Mouse (Mus musculus) hindbrain, embryonic 13.5 days (tissue): ENCODE measurements at regions not wholly inside any gene's neighbourhood (a gene's known extent, or its start where the extent isn't known, plus 50 kb on each side); places are given as distances from the start of the nearest gene placed in this dataset.
"Not testable (repeated sequence)": the region's sequence is repeated elsewhere in the genome, so short reads cannot be mapped to it uniquely, and the experiment has no call there.

Source experiments
- ATAC-seq: fragments of 200-750 bp; cut with Nextera tagmentation; 2 replicates; pipeline ENCODE4 v1.8.0; 2017; ENCODE audit warnings: moderate TSS enrichment; ENCODE audit not compliant: low FRiP score
- H3K27ac ChIP-seq: fragments of 300-500 bp; sonication (generic); 2 replicates; pipeline ENCODE4 v1.5.1; 2015; ENCODE audit warnings: inconsistent platforms, mild to moderate bottlenecking, moderate library complexity
- H3K27me3 ChIP-seq: fragments of 300-500 bp; sonication (generic); 2 replicates; pipeline ENCODE4 v1.6.1; 2015; ENCODE audit warnings: mild to moderate bottlenecking, inconsistent platforms
- H3K36me3 ChIP-seq: fragments of 300-500 bp; sonication (generic); 2 replicates; pipeline ENCODE4 v1.6.1; 2015; ENCODE audit warnings: mild to moderate bottlenecking, inconsistent platforms
- H3K4me1 ChIP-seq: fragments of 300-500 bp; sonication (generic); replicated peaks from 2 replicates; pipeline ENCODE4 v1.6.1; 2015; ENCODE audit warnings: inconsistent platforms
- H3K4me2 ChIP-seq: fragments of 300-500 bp; sonication (generic); 2 replicates; pipeline ENCODE4 v1.6.1; 2015; ENCODE audit warnings: inconsistent platforms, mild to moderate bottlenecking, moderate library complexity
- H3K4me3 ChIP-seq: fragments of 300-500 bp; sonication (generic); 2 replicates; pipeline ENCODE4 v1.5.1; 2015; ENCODE audit warnings: mild to moderate bottlenecking, inconsistent platforms
- H3K9ac ChIP-seq: fragments of 300-500 bp; sonication (generic); 2 replicates; pipeline ENCODE4 v1.6.1; 2015; ENCODE audit warnings: mild to moderate bottlenecking, inconsistent platforms
- H3K9me3 ChIP-seq: fragments of 300-500 bp; sonication (generic); 2 replicates; pipeline ENCODE4 v1.6.1; 2016; ENCODE audit warnings: inconsistent platforms
- WGBS: fragments of 180-500 bp; shearing (Covaris S2); methylation state at CpG from one replicate; pipeline ENCODE4 v1.1.7; 2015; 5-methylcytosine and 5-hydroxymethylcytosine counted together

DNA sequence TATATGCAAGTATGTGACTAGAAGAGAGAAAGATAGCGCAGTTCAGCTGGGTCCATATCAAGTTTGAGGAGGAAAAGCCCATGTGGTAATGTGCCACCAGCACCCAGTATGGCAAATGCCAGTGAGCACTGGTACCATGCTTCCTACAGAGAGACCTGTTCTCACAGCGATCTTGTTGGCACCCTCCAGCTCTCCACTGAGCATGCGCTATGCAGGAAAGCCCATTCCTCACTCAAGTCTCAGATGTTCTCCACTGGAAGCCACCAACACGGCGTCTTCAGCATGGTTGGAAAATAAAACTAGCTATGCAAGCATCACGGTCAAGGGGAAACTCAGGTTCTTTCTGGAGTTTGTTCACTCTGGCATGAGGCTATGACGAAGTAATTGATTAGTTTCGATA is 567.3 kb upstream of the Gm10131 start:
- no peak overlapping the region for H3K4me3 ChIP-seq
- H3K27me3 ChIP-seq: peaks cover 14% of the 10 kb centered on the region; the same call in 1 of the 2 replicates
- no peaks in the 10 kb centered on the region for H3K36me3 ChIP-seq
- H3K27ac ChIP-seq: no peak overlapping the region
- no peaks in the 10 kb centered on the region for H3K9me3 ChIP-seq
- no peak overlapping the region for H3K9ac ChIP-seq
- no peak for ATAC-seq
- no peak overlapping the region for H3K4me2 ChIP-seq
- H3K4me1 ChIP-seq: peaks cover 16% of the 10 kb centered on the region
- 92% methylated on average over 8 of the region's 8 CpGs for WGBS

DNA sequence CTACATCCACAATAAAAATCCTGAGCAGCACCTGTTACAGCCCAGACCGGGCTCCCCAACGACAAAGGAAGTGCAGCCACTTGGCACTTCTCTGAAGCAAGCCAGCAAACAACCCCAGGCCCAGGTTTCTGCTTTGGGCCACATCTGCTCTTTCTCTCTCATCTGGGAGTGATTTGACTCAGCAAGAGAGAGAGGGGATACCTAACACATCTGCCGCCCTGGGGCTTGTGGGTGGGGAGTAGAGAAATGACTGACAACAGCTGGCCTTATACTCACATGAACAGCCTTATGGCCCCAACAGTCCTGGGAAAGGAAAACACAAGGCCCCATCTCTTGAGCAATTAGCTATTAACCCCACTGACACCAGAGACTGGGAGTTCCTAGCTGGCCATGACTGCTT is 560.2 kb upstream of the Gm10131 start:
- Histone ChIP-seq H3K9ac (no peak overlapping the region), H3K27ac (no peak overlapping the region), H3K9me3 (no peaks in the 10 kb centered on the region), H3K4me2 (no peak overlapping the region), H3K36me3 (no peaks in the 10 kb centered on the region), H3K4me1 (no peaks in the 10 kb centered on the region), H3K4me3 (no peak overlapping the region), H3K27me3 (0 out of 2 replicates have a peak, but pooled peaks cover 3% of the 10 kb centered on the region)
- WGBS: 60% methylated on average over 3 of the region's 3 CpGs
- ATAC-seq: no peak

DNA sequence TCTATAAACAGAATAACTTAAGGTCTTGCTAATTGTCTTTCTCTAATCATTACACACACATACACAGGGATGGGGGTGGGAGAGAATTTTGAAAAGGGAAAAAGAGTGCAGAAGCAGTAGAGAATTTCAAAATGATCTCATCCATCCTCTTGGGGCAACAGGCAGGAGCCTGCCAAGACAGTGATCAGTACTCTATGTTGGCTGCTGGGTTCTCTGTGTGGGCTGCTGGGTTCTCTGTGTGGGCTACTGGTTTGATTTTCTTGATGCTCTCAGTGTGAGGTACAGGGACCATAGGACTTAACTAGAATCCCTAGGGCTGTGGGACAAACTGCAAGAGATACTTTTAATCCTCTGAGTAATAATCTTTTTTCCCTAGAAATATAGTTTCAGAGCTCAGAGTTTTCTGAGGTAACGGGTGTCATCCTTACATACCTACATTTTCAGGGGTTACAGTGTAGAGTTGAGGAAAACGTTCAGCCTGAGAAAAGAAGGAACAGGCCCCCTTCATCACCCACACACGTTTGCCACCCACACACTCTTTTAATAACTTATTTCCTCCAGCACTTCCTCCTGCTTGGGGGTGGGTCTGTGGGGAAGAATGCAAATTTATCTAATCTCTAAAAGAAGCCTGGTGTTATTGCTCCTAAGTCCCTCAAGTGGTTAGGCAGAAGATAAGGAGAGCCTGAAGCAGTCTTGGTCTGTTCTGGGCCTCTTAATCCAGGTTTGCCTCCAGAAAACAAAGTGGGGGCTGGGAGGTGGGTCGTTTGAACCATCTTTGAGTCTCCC is 559.6 kb upstream of the Gm10131 start:
- Histone ChIP-seq H3K27me3 (0 out of 2 replicates have a peak, but pooled peaks cover 3% of the 10 kb centered on the region), H3K9me3 (no peaks in the 10 kb centered on the region), H3K4me2 (no peak overlapping the region), H3K4me3 (no peak overlapping the region), H3K9ac (no peak overlapping the region), H3K36me3 (no peaks in the 10 kb centered on the region), H3K4me1 (no peaks in the 10 kb centered on the region), H3K27ac (no peak overlapping the region)
- 53% methylated on average over 4 of the region's 4 CpGs for WGBS
- no peak for ATAC-seq

DNA sequence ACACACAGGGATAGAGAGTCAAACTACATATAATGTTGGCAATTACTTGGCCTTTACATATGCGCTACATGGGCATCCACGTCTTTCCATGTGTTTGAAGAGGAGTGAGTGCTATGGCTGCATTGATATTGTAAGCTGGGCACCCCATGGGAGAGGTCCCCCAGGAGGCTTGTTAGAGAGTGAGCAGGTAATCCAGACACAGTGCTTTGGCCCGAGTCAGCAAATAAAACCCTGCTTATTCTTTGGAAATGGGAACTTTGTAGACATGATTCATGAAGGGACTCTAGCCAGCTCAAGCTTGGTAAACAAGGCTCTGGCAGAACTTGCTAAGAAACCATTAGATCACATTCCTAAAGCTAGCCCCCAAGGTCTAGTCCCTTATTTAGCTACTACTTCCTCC is 557.6 kb upstream of the Gm10131 start:
- no peaks in the 10 kb centered on the region for H3K9me3 ChIP-seq
- no peak for ATAC-seq
- H3K4me2 ChIP-seq: no peak overlapping the region
- no peak overlapping the region for H3K4me3 ChIP-seq
- no peaks in the 10 kb centered on the region for H3K4me1 ChIP-seq
- no peak overlapping the region for H3K9ac ChIP-seq
- no peak overlapping the region for H3K27ac ChIP-seq
- 88% methylated on average over 3 of the region's 3 CpGs for WGBS
- no peaks in the 10 kb centered on the region for H3K36me3 ChIP-seq
- H3K27me3 ChIP-seq: no peaks in the 10 kb centered on the region

DNA sequence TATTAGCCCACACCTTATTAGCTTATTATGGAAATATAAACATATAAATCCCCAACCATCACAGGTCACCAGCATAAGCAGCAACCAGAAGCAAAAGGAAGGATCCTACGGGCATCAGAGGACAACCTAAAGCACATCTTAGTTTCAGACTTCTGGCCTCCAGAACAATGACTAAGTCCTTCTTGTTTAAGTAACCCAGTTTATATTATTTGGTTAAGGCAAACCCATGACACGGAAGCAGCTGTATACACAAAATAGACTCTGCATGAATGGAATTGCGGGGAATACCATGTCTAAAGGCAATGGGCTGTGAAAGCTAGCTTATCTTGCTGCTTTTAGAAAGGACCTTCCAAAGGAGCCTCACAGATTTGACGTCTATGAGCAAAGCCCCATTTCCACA is 552.9 kb upstream of the Gm10131 start:
- Histone ChIP-seq H3K4me1 (no peaks in the 10 kb centered on the region), H3K27me3 (no peaks in the 10 kb centered on the region), H3K4me3 (no peak overlapping the region), H3K9ac (no peak overlapping the region), H3K9me3 (no peaks in the 10 kb centered on the region), H3K27ac (no peak overlapping the region), H3K36me3 (no peaks in the 10 kb centered on the region), H3K4me2 (no peak overlapping the region)
- ATAC-seq: no peak
- 85% methylated on average over 4 of the region's 4 CpGs for WGBS

DNA sequence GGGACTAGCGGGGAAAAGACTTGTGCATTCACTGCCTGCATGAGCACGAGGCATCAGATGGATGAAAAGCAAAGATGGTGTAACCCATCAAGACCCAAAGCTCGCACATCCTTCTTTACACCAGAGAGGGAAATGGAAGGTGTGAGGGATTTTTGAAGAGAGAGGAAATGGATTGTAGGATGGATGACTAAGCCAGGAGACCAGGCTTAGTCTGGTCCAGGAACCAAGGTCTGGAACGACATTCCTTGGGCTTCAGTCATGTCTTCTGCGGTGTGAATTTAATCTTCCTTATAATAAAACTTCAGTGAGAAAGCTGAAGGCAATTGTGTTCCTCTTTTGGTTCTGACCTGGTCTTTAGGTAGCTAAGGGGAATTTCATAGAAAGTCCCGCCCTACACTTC is 551.0 kb upstream of the Gm10131 start:
- Histone ChIP-seq H3K9me3 (no peaks in the 10 kb centered on the region), H3K27ac (no peak overlapping the region), H3K4me3 (no peak overlapping the region), H3K36me3 (no peaks in the 10 kb centered on the region), H3K9ac (no peak overlapping the region), H3K4me1 (no peaks in the 10 kb centered on the region), H3K27me3 (no peaks in the 10 kb centered on the region), H3K4me2 (no peak overlapping the region)
- WGBS: 94% methylated on average over 6 of the region's 6 CpGs
- no peak for ATAC-seq

DNA sequence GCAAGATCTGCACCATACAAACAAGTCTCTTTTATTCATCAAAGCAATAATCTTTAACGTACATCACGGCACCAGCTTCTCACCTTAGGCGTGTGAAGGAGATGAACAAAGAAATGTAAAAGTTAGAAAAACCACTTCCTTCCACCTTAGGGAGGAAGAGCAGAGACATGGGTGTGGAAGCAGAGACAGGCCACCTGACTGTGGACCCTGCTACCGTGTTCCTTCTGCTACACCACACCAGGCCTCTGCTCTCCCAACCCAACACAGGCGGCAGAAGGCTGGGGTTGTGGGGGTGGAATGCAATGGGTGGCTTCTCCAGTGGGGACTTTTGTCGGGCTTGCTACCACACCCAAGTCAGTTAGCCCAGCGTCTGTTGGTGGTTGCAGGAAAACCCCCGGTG is 540.2 kb upstream of the Gm10131 start:
- Histone ChIP-seq H3K4me2 (no peak overlapping the region), H3K27ac (no peak overlapping the region), H3K4me1 (no peaks in the 10 kb centered on the region), H3K9ac (no peak overlapping the region), H3K36me3 (no peaks in the 10 kb centered on the region), H3K27me3 (no peaks in the 10 kb centered on the region), H3K4me3 (no peak overlapping the region), H3K9me3 (peaks cover 11% of the 10 kb centered on the region; the same call in 1 of the 2 replicates)
- WGBS: 88% methylated on average over 8 of the region's 8 CpGs
- ATAC-seq: no peak

DNA sequence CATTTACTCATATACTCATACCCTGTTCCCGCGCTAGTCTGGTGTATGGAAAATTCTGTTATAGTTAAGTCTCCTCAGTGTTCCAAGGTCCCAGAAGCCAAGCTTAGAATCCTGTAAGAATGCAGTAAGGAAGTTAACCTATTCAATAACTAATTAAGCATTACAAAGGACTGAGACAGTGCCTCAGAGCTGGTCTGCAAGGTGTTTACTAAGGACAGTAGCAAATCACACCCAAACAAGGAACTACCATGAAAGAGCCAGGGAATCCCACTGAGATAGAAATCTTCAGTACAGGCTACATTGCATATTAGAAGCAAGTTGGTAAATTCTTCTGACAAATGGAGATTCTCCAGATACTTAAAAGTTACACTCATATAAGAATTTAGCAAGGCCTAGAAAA is 516.7 kb upstream of the Gm10131 start:
- H3K27me3 ChIP-seq, H3K9ac ChIP-seq, H3K4me1 ChIP-seq, H3K4me3 ChIP-seq, ATAC-seq, H3K27ac ChIP-seq, H3K9me3 ChIP-seq, H3K4me2 ChIP-seq, H3K36me3 ChIP-seq: not testable (repeated sequence)
- WGBS: 95% methylated on average over 2 of the region's 2 CpGs

DNA sequence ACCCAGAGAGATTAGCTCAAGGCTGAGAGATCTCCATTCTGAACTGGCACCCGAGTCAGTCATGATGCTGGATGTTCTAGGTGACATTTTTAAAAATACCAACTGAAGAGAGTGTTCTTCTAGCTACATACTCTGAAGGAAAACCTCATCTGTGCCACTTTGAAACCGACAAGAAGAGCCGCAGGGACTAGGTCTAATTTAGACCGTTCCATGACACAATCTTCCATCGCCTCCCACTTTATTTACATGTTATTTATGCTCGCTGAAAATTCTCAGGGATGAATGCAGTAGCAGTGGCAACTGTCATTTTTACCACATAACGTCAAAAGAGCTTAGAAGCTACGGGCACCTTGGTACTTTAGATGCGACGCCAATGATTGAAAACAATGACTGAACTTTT is 514.1 kb upstream of the Gm10131 start:
- Histone ChIP-seq H3K9ac (no peak overlapping the region), H3K9me3 (no peaks in the 10 kb centered on the region), H3K27me3 (no peaks in the 10 kb centered on the region), H3K27ac (no peak overlapping the region), H3K36me3 (no peaks in the 10 kb centered on the region), H3K4me1 (no peaks in the 10 kb centered on the region), H3K4me2 (no peak overlapping the region), H3K4me3 (no peak overlapping the region)
- WGBS: 78% methylated on average over 10 of the region's 10 CpGs
- ATAC-seq: no peak

DNA sequence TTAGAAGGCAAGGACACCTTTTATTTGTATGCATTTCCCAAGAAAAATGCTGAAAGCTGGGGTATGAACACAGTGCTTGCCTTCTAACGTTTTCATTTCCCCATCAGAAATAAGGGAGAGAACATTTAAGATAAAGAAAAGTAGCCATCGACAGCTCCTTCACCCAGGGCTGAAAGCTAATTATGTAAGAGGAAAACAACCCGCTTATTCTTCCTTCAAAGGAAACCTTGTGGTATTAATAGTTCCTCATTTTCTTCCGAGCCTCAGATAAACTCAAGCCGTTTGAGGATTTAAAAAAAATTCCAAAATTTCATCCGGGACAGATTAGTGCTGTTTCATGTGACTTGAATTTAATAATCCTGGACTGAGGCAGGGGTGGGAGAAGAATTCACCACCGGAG is 512.2 kb upstream of the Gm10131 start:
- ATAC-seq: no peak
- H3K27ac ChIP-seq: no peak overlapping the region
- no peak overlapping the region for H3K4me3 ChIP-seq
- no peaks in the 10 kb centered on the region for H3K36me3 ChIP-seq
- WGBS: 80% methylated on average over 7 of the region's 7 CpGs
- H3K27me3 ChIP-seq: no peaks in the 10 kb centered on the region
- H3K9ac ChIP-seq: no peak overlapping the region
- no peaks in the 10 kb centered on the region for H3K9me3 ChIP-seq
- no peak overlapping the region for H3K4me2 ChIP-seq
- no peaks in the 10 kb centered on the region for H3K4me1 ChIP-seq

DNA sequence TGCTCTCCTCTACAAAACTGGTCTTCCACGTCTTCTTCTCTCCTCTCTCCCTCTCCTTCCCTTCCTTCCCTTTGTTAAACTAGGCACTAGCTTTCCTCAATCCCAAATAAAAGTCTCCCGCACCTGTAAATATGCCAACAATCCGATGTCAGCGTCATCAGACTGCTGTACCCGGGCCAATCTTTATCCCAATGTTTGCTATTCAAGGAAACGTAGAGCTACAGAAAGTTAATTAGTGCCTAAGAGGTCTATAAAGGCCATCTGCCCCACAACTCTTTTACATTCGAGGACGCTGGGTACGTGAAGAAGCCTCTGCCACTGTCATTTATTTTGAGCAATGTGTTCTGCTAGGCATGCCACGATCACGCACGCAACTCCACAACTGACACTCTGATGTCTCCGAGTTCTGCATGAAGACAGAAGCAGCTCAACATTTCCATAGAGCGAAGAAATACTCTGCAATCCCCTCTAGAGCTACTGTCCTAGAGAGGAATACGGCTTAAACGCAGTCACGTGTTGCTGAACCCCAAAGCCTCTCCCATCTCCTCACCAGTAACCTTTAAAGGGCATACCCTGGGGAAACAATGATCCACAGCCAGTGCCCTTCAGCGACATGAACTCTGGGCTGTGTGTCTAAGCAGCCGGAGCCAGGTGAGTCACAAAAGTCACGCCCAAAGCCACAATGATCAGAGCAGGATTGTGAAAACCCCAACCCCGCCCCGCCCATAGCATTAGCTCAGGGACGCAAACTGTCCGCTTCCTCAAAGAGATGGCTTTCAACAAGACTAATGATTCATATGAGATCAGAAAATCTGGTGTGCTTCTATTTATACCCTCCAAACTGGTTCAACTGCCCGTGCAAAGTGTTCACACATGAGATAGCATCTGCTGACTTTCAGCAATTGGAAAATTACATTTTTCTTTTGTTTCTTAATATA is 510.9 kb upstream of the Gm10131 start:
- H3K4me1 ChIP-seq: no peaks in the 10 kb centered on the region
- H3K9ac ChIP-seq: no peak overlapping the region
- H3K36me3 ChIP-seq: no peaks in the 10 kb centered on the region
- H3K27me3 ChIP-seq: no peaks in the 10 kb centered on the region
- H3K9me3 ChIP-seq: no peaks in the 10 kb centered on the region
- H3K4me2 ChIP-seq: no peak overlapping the region
- no peak overlapping the region for H3K27ac ChIP-seq
- no peak for ATAC-seq
- whole genome bisulfite sequencing: 79% methylated on average over 25 of the region's 25 CpGs
- no peak overlapping the region for H3K4me3 ChIP-seq

DNA sequence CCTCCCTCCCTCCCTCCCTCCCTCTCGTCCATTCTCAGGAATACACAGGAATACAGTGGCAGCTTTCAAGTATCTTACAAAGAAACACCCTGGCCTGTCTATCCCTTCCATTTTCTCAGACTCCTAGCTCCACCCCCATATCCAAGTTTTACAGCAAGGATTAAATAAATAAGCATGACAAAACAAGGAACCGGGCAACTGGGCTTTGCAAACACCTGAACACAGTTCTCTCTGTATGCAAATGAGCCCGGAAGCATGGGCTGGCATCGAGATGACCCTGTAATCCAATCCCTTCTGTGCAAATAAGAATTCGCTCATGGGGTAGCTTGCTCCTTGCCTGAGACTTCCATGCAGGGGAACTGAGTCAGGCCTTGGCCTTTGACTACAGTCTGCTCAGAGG is 506.5 kb upstream of the Gm10131 start:
- H3K36me3 ChIP-seq: no peaks in the 10 kb centered on the region
- no peaks in the 10 kb centered on the region for H3K27me3 ChIP-seq
- H3K27ac ChIP-seq: no peak overlapping the region
- no peak overlapping the region for H3K4me3 ChIP-seq
- no peaks in the 10 kb centered on the region for H3K9me3 ChIP-seq
- 38% methylated on average over 5 of the region's 5 CpGs for WGBS
- H3K4me1 ChIP-seq: no peaks in the 10 kb centered on the region
- no peak overlapping the region for H3K9ac ChIP-seq
- ATAC-seq: no peak
- H3K4me2 ChIP-seq: no peak overlapping the region
